Mouse (Mus musculus) C2C12 (cell line): Measurements from ENCODE around the gene Ranbp17.

Experiments used
- MYOD1 ChIP-seq: IDR thresholded peaks from one replicate; pipeline ENCODE4 v1.6.1; 2011; ENCODE audit warnings: low read depth; ENCODE audit not compliant: control insufficient read depth, insufficient read length
- USF1 ChIP-seq: IDR thresholded peaks from one replicate; pipeline ENCODE4 v1.6.1; 2011; ENCODE audit warnings: low read depth, mild to moderate bottlenecking, control low read depth, moderate library complexity

- TF ChIP-seq USF1 (no peak), MYOD1 (no peak)
These were observed 27.8 kb downstream of the Ranbp17 start for GRCm38 (mm10) chr11:33485746-33486145.
